Mouse (Mus musculus): Measurements from ENCODE around the gene Rgl1. TPM values are rescaled to one million over a fixed set of nuclear protein-coding genes. Genes with fewer than 3 reads are reported as not detected.

Gene Rgl1
- total RNA-seq, 1 experiment from 2014 or later, result 7.3 TPM

- ATAC-seq (replicated peaks; ENCODE audit: insufficient number of reproducible peaks, low FRiP score, low TSS enrichment, poor library complexity, severe bottlenecking), result no peak
Measured at GRCm38 (mm10) chr1:152578108-152578721, 187.9 kb downstream of the Rgl1 start.

GRCm38 (mm10) chr1:152576614-152577144 is 189.5 kb downstream of the Rgl1 start:
- ATAC-seq (replicated peaks; ENCODE audit: insufficient number of reproducible peaks, low FRiP score, low TSS enrichment, poor library complexity, severe bottlenecking), result no peak

- ATAC-seq (replicated peaks; ENCODE audit: insufficient number of reproducible peaks, low FRiP score, low TSS enrichment, poor library complexity, severe bottlenecking), result no peak
Measured at GRCm38 (mm10) chr1:152575096-152575495, 191.1 kb downstream of the Rgl1 start.

- no peak for ATAC-seq (replicated peaks; ENCODE audit: insufficient number of reproducible peaks, low FRiP score, low TSS enrichment, poor library complexity, severe bottlenecking)
Measured at GRCm38 (mm10) chr1:152573470-152574059, 192.6 kb downstream of the Rgl1 start.

- no peak for ATAC-seq (replicated peaks; ENCODE audit: insufficient number of reproducible peaks, low FRiP score, low TSS enrichment, poor library complexity, severe bottlenecking)
Measured at GRCm38 (mm10) chr1:152572755-152573469, 193.2 kb downstream of the Rgl1 start.

GRCm38 (mm10) chr1:152571340-152571739 is 194.8 kb downstream of the Rgl1 start:
- no peak for ATAC-seq (replicated peaks; ENCODE audit: insufficient number of reproducible peaks, low FRiP score, low TSS enrichment, poor library complexity, severe bottlenecking)

- ATAC-seq (replicated peaks; ENCODE audit: insufficient number of reproducible peaks, low FRiP score, low TSS enrichment, poor library complexity, severe bottlenecking), result no peak
Measured at GRCm38 (mm10) chr1:152570681-152571080, 195.5 kb downstream of the Rgl1 start.

GRCm38 (mm10) chr1:152563282-152563681 is 202.9 kb downstream of the Rgl1 start:
- no peak for ATAC-seq (replicated peaks; ENCODE audit: insufficient number of reproducible peaks, low FRiP score, low TSS enrichment, poor library complexity, severe bottlenecking)

- ATAC-seq (replicated peaks; ENCODE audit: insufficient number of reproducible peaks, low FRiP score, low TSS enrichment, poor library complexity, severe bottlenecking), result no peak
Measured at GRCm38 (mm10) chr1:152562877-152563276, 203.3 kb downstream of the Rgl1 start.

GRCm38 (mm10) chr1:152560477-152560876 is 205.7 kb downstream of the Rgl1 start:
- ATAC-seq (replicated peaks; ENCODE audit: insufficient number of reproducible peaks, low FRiP score, low TSS enrichment, poor library complexity, severe bottlenecking), result no peak

GRCm38 (mm10) chr1:152556576-152557281 is 209.4 kb downstream of the Rgl1 start:
- ATAC-seq (replicated peaks; ENCODE audit: insufficient number of reproducible peaks, low FRiP score, low TSS enrichment, poor library complexity, severe bottlenecking), result no peak

- ATAC-seq (replicated peaks; ENCODE audit: insufficient number of reproducible peaks, low FRiP score, low TSS enrichment, poor library complexity, severe bottlenecking), result no peak
Measured at GRCm38 (mm10) chr1:152555944-152556573, 210.1 kb downstream of the Rgl1 start.

- ATAC-seq (replicated peaks; ENCODE audit: insufficient number of reproducible peaks, low FRiP score, low TSS enrichment, poor library complexity, severe bottlenecking), result no peak
Measured at GRCm38 (mm10) chr1:152553912-152554547, 212.1 kb downstream of the Rgl1 start.

GRCm38 (mm10) chr1:152550973-152551372 is 215.2 kb downstream of the Rgl1 start:
- ATAC-seq (replicated peaks; ENCODE audit: insufficient number of reproducible peaks, low FRiP score, low TSS enrichment, poor library complexity, severe bottlenecking), result no peak

GRCm38 (mm10) chr1:152550544-152550943 is 215.6 kb downstream of the Rgl1 start:
- no peak for ATAC-seq (replicated peaks; ENCODE audit: insufficient number of reproducible peaks, low FRiP score, low TSS enrichment, poor library complexity, severe bottlenecking)

GRCm38 (mm10) chr1:152549061-152549738 is 217.0 kb downstream of the Rgl1 start:
- ATAC-seq (replicated peaks; ENCODE audit: insufficient number of reproducible peaks, low FRiP score, low TSS enrichment, poor library complexity, severe bottlenecking), result no peak

- no peak for ATAC-seq (replicated peaks; ENCODE audit: insufficient number of reproducible peaks, low FRiP score, low TSS enrichment, poor library complexity, severe bottlenecking)
Measured at GRCm38 (mm10) chr1:152543449-152544159, 222.5 kb downstream of the Rgl1 start.

All from monocyte, adult 5-6 weeks (primary cell).